Mouse (Mus musculus): ENCODE data around the gene Hdac11. TPM values are rescaled to one million over a fixed set of nuclear protein-coding genes. Genes with fewer than 3 reads are reported as not detected.

Hdac11 gene
- 2.6 and 4.7 TPM in 2 replicates for polyA plus RNA-seq (2012)

GRCm38 (mm10) chr6:91156554-91157236 is at the start of gene Hdac11:
Hdac11 (plus strand) TSS chr6:91156665.

GRCm38 (mm10) chr6:91116244-91117145 is 40.0 kb upstream of the Hdac11 start, which contains the start of gene Nup210:
Nup210 (minus strand) TSS chr6:91116829.

GRCm38 (mm10) chr6:91212155-91212554 is 55.7 kb downstream of the Hdac11 start, which contains the start of gene Fbln2:
Fbln2 (plus strand) TSS chr6:91212455.

Other genes with a start within 250 kb of the Hdac11 start
- 153 and 164 TPM in 2 replicates for gene Iqsec1, start 168.0 kb upstream of the Hdac11 start, polyA plus RNA-seq (2012)
- 285 and 292 TPM in 2 replicates for gene Nup210, start 39.8 kb upstream of the Hdac11 start, polyA plus RNA-seq (2012)
- 0.05 TPM in 1 of 2 replicates, not detected in the other for gene Fbln2, start 55.8 kb downstream of the Hdac11 start, polyA plus RNA-seq (2012)

All from megakaryocyte-erythroid progenitor cell, adult 5 weeks (primary cell).